Mouse (Mus musculus): ENCODE measurements around the gene Dnm1l. TPM values are rescaled to one million over a fixed set of nuclear protein-coding genes. Genes with fewer than 3 reads are reported as not detected.
"Not testable (repeated sequence)": the region's sequence is repeated elsewhere in the genome, so short reads cannot be mapped to it uniquely, and the experiment has no call there.

The Dnm1l gene
- polyA plus RNA-seq (2012; rRNA removed), result 8.5 and 11.7 TPM in 2 replicates

- TF ChIP-seq CTCF (conservative IDR thresholded peaks at IDR 0.05; ENCODE audit: insufficient read depth, insufficient read length, low read depth, low read length), result peak; percentile 31; the same call in 1 of the 2 replicates
- TF ChIP-seq POLR2A (IDR thresholded peaks at IDR 0.05; ENCODE audit: low read depth, low read length), result no peak
- under 1% methylated on average over 55 of the region's 55 CpGs for whole genome bisulfite sequencing
Measured at GRCm38 (mm10) chr16:16358481-16359100, at the start of gene Dnm1l. Gene Dnm1l (minus strand): TSS chr16:16358959.

DNA sequence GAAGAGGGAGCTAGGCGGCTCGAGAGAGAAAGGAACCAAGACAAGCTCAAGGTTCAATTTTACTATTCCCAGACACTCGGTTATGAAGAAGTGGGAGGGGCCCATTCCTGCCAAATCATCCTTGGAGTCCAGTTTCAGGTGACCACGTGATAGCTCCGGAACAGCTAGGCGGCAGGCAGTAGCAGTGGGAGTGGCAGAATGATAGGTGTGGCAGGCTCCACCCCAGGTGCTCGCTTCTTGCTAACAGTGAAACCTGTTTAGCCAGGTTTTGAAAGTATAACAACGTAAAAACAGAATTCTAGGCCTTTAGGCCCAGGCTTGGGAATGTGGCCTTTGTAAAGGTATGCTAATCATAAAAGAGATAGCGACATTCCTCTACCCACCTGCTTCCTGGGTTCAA lies 8.5 kb upstream of the Dnm1l start:
- H3K4me1 ChIP-seq (ENCODE audit: control insufficient read depth, insufficient read depth, low read length); H3K36me3 ChIP-seq (ENCODE audit: control insufficient read depth, insufficient read depth, low read length); H3K4me3 ChIP-seq (ENCODE audit: insufficient read depth, low read depth, low read length); H3K27ac ChIP-seq (ENCODE audit: insufficient read depth, low read depth, low read length); H3K27me3 ChIP-seq (replicated peaks; ENCODE audit: control insufficient read depth, insufficient read depth, low read length): not testable (repeated sequence)
- 63% methylated on average over 9 of the region's 9 CpGs for WGBS
- DNase-seq, result peak; percentile 1

More at GRCm38 (mm10) chr16:16358481-16359100, at the start of gene Dnm1l:
- Histone ChIP-seq H3K4me1 (ENCODE audit: control insufficient read depth, insufficient read depth, low read length) (peaks cover 6% of the 10 kb centered on the region; the same call in 1 of the 2 replicates), H3K27me3 (replicated peaks; ENCODE audit: control insufficient read depth, insufficient read depth, low read length) (no peaks in the 10 kb centered on the region), H3K27ac (ENCODE audit: insufficient read depth, low read depth, low read length) (peak within 1 kb of the TSS; percentile 71), H3K36me3 (ENCODE audit: control insufficient read depth, insufficient read depth, low read length) (no peaks in the 10 kb centered on the region), H3K4me3 (ENCODE audit: insufficient read depth, low read depth, low read length) (peak within 1 kb of the TSS; percentile 75)
- peak; percentile 96 for DNase-seq

GRCm38 (mm10) chr16:16359101-16359482 lies 333 bp upstream of the Dnm1l start:
- H3K27me3 ChIP-seq (replicated peaks; ENCODE audit: control insufficient read depth, insufficient read depth, low read length); H3K4me3 ChIP-seq (ENCODE audit: insufficient read depth, low read depth, low read length); H3K4me1 ChIP-seq (ENCODE audit: control insufficient read depth, insufficient read depth, low read length); H3K36me3 ChIP-seq (ENCODE audit: control insufficient read depth, insufficient read depth, low read length); H3K27ac ChIP-seq (ENCODE audit: insufficient read depth, low read depth, low read length); DNase-seq: not testable (repeated sequence)
- WGBS, result 52% methylated on average over 9 of the region's 9 CpGs

DNA sequence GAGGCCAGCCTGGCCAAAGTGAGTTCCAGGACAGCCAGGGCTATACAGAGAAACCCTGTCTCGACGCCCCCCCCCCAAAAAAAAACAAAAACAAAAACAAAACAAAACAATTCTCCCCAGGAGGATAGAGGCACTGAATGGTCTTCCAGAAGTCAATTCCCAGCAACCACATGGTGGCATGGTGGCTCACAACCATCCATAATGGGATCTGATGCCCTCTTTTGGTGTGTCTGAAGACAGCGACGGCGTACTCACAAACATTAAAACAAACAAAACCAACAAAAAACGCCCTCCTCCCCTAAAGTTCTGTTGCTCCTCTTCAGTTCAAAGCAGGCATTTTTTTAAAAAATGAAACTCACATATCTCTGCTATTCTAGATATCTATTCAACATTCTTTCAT lies 851 bp downstream of the Dnm1l start:
- peak; percentile 3 for DNase-seq
- 8% methylated on average over 6 of the region's 6 CpGs for WGBS
- TF ChIP-seq CTCF (conservative IDR thresholded peaks at IDR 0.05; ENCODE audit: insufficient read depth, insufficient read length, low read depth, low read length) (peak; percentile 32; the same call in 1 of the 2 replicates), POLR2A (IDR thresholded peaks at IDR 0.05; ENCODE audit: low read depth, low read length) (no peak)
- H3K4me1 ChIP-seq (ENCODE audit: control insufficient read depth, insufficient read depth, low read length), result peaks cover 6% of the 10 kb centered on the region; the same call in 1 of the 2 replicates
- H3K36me3 ChIP-seq (ENCODE audit: control insufficient read depth, insufficient read depth, low read length), result no peaks in the 10 kb centered on the region
- H3K4me3 ChIP-seq (ENCODE audit: insufficient read depth, low read depth, low read length), result peak overlapping the region; percentile 61
- H3K27ac ChIP-seq (ENCODE audit: insufficient read depth, low read depth, low read length), result no peak overlapping the region
- no peaks in the 10 kb centered on the region for H3K27me3 ChIP-seq (replicated peaks; ENCODE audit: control insufficient read depth, insufficient read depth, low read length)

DNA sequence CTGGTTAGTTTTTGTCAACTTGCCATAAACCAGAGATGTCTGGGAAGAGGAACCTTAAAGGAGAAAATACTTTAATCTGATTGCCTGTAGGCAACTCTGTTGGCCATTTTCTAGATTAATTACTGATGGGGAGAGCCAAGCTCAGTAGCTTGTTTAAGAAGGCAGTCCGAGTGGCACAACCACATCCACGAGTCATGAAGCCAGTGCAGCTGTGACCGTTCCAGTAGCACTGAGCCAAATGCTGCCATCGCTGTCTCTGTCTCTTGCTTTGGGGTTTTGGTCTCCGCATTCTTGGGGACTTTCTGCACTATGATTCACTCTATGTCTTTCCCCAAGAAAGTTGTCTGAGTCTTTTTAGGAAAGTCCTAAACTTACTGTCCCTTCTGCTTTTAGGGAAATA lies 12.3 kb downstream of the Dnm1l start:
- WGBS, result 76% methylated on average over 5 of the region's 5 CpGs
- no peak overlapping the region for H3K4me3 ChIP-seq (ENCODE audit: insufficient read depth, low read depth, low read length)
- no peaks in the 10 kb centered on the region for H3K27me3 ChIP-seq (replicated peaks; ENCODE audit: control insufficient read depth, insufficient read depth, low read length)
- no peak for TF ChIP-seq CTCF (conservative IDR thresholded peaks at IDR 0.05; ENCODE audit: insufficient read depth, insufficient read length, low read depth, low read length)
- TF ChIP-seq POLR2A (IDR thresholded peaks at IDR 0.05; ENCODE audit: low read depth, low read length), result no peak
- no peaks in the 10 kb centered on the region; the same call in none of the 2 replicates for H3K36me3 ChIP-seq (ENCODE audit: control insufficient read depth, insufficient read depth, low read length)
- DNase-seq, result no peak
- no peak overlapping the region for H3K27ac ChIP-seq (ENCODE audit: insufficient read depth, low read depth, low read length)
- no peaks in the 10 kb centered on the region for H3K4me1 ChIP-seq (ENCODE audit: control insufficient read depth, insufficient read depth, low read length)

GRCm38 (mm10) chr16:16325775-16326336 lies 32.9 kb downstream of the Dnm1l start:
- 68% methylated on average over 5 of the region's 5 CpGs for WGBS
- TF ChIP-seq CTCF (conservative IDR thresholded peaks at IDR 0.05; ENCODE audit: insufficient read depth, insufficient read length, low read depth, low read length) (no peak), POLR2A (IDR thresholded peaks at IDR 0.05; ENCODE audit: low read depth, low read length) (no peak)
- H3K36me3 ChIP-seq (ENCODE audit: control insufficient read depth, insufficient read depth, low read length), result peaks cover 4% of the 10 kb centered on the region
- H3K27ac ChIP-seq (ENCODE audit: insufficient read depth, low read depth, low read length), result no peak overlapping the region; the same call in 1 of the 2 replicates
- no peaks in the 10 kb centered on the region for H3K27me3 ChIP-seq (replicated peaks; ENCODE audit: control insufficient read depth, insufficient read depth, low read length)
- peak; percentile 35 for DNase-seq
- no peak overlapping the region for H3K4me3 ChIP-seq (ENCODE audit: insufficient read depth, low read depth, low read length)
- no peaks in the 10 kb centered on the region for H3K4me1 ChIP-seq (ENCODE audit: control insufficient read depth, insufficient read depth, low read length)

DNA sequence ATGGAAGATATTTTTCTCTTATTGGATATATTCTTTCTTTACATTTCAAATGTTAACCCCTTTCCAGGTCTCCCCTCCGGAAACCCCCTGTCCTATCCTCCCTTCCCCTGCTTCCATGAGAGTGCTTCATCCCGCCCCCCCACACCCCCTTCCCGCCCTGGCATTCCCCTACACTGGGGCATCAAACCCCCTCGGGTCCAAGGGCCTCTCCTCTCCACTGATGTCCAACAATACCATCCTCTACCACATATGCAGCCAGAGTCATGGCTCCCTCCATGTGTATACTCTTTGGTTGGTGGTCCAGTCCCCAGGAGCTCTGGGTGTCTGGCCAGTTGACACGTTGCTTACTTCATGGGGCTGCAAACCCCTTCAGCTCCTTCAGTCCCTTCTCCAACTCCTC lies 47.4 kb downstream of the Dnm1l start:
- Histone ChIP-seq H3K36me3 (ENCODE audit: control insufficient read depth, insufficient read depth, low read length) (peaks cover 5% of the 10 kb centered on the region), H3K27ac (ENCODE audit: insufficient read depth, low read depth, low read length) (no peak overlapping the region), H3K27me3 (replicated peaks; ENCODE audit: control insufficient read depth, insufficient read depth, low read length) (no peaks in the 10 kb centered on the region), H3K4me1 (ENCODE audit: control insufficient read depth, insufficient read depth, low read length) (no peaks in the 10 kb centered on the region), H3K4me3 (ENCODE audit: insufficient read depth, low read depth, low read length) (no peak overlapping the region)
- no peak for TF ChIP-seq CTCF (conservative IDR thresholded peaks at IDR 0.05; ENCODE audit: insufficient read depth, insufficient read length, low read depth, low read length)
- no peak for TF ChIP-seq POLR2A (IDR thresholded peaks at IDR 0.05; ENCODE audit: low read depth, low read length)
- no peak for DNase-seq
- 87% methylated on average over 5 of the region's 5 CpGs for WGBS
